Mouse (Mus musculus) gastrocnemius, postnatal 10 days (tissue): ENCODE results near the gene Aqp3. TPM values are rescaled to one million over a fixed set of nuclear protein-coding genes. Genes with fewer than 3 reads are reported as not detected.

Source experiments
- DNase-seq: peaks from one replicate; pipeline ENCODE4 v3.0.0; 2021; ENCODE audit warnings: mixed read lengths
- long read RNA-seq, 2 experiments: library from polyadenylated mRNA; stranded (forward); transcript quantifications; one replicate each; pipeline ENCODE4 v2.0.0; 2021
- total RNA-seq, 2 experiments: library from RNA; stranded (reverse); gene quantifications; 2 replicates each; pipeline ENCODE4 v1.2.3; 2021

Gene Aqp3
- total RNA-seq = not detected
- long read RNA-seq, experiment 1 = 0 reads
- long read RNA-seq, experiment 2, partial matches to known transcripts = 0 of 1 reads
- long read RNA-seq, experiment 2, other reads (novel, unspliced or antisense) = 0 of 1 reads

DNA sequence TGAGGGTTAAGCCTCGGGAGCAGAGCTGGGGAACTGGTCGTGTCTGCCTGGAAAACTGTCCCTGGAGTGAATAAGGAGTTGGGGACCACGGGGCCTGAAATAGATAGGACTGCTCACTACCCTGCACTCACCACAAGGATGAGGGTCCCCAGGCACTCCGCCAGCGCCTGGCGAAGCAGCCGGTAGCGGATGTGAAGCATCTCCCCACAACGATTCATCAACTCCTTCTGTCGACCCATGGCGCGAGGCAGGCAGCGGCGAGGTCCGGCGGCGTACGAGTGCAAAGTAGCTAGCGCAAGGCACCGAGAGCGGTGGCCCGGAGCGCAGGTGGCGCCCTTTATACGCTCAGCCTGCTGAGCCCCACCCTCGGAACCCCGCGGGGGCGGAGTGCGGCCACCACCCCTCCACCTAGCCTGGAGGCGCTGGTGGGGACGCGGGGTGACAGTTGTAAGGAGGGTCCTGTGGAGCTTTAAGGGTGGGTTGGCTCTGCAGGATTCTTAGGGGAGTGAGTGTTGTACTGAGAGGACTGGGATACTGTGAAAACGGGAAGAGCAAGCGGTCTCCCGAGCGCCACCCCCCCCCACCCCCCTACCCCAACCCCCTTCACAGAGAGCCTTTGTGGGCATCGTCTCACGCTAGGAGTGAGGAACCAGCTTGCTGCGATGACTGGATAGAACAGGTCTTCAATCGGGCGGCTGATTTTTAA lies at the start of gene Aqp3:
Gene Aqp3, minus strand, starts transcription at position 313 of the 706 bp plus-strand sequence.
- peak; percentile 34 for DNase-seq

DNA sequence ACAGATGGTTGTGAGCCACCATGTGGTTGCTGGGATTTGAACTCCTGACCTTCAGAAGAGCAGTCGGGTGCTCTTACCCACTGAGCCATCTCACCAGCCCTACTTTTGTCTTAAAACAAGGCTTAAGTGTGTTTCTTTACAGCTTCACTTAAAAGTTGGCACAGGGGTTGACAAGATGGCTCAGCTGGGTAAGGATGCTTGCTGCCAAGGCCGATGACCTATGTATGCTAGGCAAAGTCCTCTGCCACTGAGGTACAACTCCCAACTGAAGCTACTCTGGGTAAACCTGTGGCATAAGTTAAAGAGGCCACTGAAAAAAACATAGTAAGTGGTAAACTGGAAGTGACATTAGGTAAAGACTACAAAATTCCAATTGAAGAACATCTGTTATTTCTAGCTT lies 44.6 kb upstream of the Aqp3 start:
- DNase-seq = no peak

DNA sequence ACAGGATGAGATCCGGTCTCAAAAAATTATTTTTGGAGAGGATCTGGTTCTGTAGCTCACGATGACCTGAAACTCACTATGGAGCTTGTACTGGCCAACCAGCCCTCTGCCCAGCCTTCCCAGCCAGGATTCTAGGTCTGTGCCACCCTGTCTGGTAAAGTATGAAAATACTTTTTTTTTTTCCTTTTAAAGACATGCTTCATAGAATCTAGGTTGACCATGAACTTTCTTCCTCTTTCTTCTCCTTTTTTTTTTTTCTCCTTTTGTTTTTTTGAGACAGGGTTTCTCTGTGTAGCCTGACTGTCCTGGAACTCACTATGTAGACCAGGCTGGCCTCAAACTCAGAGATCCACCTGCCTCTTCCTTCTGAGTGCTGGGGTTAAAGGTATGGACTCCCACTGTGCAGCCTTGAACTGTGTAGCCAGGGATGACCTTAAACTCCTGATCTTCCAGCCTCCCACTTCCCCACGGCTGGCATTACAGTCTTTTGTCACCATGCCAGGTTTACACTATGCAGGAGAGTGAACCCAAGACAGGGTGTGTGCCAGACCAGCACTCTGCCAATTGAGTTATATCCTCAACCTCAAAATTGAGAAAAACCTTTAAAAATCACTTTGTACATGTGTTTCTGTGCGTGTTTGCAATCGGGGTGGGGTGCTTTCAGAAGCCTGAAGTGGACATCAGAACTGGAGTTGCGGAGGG lies 42.3 kb upstream of the Aqp3 start:
- DNase-seq = no peak

DNA sequence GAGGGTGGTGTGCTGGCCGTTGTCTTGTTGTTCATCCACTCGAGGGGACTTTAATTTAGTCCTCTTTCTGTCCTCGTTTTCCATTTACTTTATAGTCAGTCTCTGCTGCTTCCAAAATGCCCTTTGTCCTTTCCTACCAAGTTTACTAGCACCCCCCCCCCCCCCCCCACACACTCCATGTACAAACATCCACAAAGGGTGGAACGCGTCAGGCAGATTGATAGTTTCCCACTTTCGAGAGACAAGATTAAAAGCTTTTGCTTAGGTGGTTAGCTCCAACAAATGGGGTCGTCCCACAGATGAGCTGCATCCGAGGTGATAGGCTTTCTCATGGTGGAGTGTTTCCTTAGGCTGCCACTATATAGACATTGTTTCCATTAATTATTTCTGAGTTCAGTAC lies 38.8 kb upstream of the Aqp3 start:
- DNase-seq = no peak

DNA sequence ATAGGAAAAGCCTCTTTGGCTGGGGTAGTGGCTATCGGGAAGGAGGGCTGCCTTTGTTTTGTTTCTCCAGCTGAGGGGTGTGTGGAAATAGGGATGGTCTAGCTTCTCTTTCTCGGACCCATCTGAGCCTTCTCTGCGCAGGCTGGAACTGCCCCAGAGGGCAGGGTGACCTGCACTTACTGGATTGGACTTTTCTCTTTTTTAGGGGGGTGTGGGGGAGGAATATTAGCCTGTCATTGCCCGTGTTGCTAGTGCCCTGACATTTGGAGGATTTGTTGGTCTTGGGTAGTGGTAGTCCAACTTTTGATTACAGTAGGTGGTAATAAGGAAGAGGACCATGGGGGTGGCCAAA lies 38.4 kb upstream of the Aqp3 start:
- DNase-seq = no peak

DNA sequence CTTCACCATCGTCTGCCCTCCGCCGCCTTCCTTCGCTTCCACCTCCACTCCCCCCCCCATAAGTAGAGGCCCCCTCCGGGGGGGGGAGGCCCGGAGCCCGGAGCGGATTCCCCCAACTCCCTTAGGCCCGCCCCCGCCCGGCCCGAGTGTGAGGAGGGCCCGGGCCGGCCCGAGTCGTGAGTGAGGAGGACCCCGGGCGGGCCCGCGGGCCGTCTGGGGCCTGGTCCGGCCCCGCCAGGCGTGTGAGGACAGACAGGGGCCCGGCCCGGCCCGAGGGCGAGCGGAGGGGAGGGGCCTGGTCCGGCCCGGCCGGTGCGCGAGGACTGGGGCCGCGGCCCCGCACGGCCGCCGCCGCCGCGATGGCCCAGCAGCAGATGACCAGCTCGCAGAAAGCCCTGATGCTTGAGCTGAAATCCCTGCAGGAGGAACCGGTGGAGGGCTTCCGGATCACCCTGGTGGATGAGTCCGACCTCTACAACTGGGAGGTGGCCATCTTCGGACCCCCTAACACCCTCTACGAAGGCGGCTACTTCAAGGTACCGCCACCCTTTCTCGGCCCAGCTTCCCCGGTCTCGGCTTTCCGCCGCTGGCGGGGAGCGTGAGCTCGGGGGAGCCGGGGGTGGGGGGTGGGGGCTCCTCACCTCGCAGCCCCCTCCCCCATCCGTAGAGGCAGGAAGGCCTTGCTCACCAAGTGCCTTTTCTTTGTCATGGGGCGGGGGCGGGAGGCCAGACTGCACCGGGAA lies 37.9 kb upstream of the Aqp3 start, which contains the start of gene Ube2r2:
Gene Ube2r2, plus strand, starts transcription at position 33 of the 743 bp plus-strand sequence.
- DNase-seq = peak; percentile 71

DNA sequence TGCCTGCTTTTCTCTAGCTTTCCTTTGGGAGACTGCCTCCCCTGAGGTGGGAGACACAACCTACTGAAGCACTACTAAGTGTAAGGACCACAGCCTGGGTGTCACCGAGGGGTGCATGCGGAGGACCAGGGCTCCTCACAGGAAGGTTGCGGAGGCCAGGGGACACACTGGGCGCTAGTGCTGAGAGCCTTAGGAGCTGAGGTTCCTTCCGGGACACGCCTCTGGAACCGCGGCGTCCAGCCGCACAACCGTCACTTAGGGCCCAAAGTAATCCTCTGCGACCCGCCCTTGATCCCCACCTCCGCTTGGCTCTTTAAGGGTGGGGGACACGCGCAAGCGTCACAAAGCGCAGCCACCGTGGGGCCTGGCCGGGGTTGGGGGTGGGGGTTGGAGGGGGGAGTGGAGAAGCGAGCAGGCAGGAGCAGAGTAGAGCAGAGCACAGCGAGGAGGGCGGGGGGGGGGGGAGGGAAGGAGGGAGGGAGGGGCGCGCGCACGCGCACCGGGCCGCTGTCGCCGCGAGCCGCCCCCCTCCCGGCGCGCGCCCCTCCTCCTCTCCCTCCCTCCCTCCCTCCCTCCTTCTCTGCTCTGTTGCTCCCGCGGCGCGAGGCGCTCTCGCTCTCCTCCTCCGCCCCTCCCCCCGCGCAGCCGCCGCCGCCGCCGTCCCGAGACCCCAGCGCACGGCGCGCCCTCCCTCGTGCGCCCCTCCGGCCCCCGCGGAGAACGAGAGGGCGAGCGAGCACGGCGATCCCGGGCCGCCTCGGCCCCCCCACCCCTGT lies 37.1 kb upstream of the Aqp3 start:
- DNase-seq = peak; percentile 85

DNA sequence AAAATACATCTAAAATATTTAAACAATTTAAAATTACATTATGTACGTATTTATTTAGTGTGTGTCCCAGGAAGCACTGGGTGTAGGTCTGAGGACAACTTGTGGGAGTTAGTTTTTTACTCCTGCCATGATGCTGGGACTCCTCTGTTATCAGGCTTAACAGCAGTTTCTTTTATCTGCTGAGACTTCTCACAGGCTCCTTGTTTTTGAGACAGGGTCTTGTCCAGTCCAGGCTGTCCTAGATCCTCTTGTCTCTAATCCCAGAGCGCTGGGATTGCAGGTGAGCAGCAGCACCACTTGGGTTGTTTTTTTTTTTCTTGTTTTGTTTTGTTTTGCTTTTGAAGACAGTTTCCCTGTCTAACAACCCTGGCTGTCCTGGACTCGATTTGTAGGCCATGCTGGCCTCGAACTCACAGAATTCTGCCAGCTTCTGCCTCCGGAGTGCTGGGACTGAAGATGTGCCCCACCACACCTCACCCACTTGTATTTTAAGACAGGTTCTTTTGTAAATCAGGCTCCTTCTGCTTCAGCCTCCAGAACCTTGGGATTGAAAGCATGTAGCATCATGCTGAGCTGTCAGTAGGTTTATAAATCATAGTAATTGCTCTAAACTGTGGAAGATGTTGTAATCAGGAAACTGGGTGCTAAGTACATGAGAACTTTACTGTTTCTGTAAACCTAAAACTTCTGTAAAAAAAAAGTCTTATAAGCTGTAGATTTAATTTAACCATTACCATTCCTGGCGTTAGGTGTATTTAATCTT lies 35.7 kb upstream of the Aqp3 start:
- DNase-seq = no peak

DNA sequence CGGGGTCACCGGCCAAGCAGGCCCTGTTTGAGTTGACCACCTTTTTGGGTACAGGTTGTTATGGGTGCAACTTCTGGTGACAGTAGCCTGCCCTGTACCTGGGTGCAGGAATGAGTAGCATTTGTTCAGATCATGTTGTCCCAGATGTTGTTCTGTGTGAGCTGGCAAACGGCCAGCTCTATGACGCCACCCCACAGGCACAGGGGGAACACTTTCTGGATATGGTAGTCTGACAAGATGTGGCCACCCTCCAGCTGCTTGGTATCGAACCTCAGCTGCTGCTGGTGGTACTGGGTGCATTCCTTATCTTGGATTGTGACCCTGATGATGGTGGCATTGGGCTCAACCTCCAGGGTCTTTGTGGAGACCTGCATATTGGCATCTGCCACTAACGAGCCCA lies 34.5 kb upstream of the Aqp3 start:
- DNase-seq = no peak

DNA sequence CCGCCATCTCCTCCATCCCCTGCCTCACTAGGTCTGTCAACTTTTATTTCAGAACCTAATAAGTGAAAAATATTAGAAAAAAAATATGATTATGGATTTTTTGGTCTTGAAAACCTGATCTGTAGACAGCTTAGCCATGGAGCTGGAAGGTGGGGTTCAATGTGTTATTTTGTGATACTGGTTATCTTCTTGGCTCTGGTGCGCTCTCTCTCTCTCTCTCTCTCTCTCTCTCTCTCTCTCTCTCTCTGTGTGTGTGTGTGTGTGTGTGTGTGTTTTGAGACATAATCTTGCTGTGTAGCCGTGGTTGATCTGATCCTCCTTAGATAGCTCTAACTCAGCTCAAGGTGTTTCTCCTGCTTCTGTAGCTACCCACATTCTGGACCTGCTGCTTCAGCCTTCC lies 31.9 kb upstream of the Aqp3 start:
- no peak for DNase-seq

DNA sequence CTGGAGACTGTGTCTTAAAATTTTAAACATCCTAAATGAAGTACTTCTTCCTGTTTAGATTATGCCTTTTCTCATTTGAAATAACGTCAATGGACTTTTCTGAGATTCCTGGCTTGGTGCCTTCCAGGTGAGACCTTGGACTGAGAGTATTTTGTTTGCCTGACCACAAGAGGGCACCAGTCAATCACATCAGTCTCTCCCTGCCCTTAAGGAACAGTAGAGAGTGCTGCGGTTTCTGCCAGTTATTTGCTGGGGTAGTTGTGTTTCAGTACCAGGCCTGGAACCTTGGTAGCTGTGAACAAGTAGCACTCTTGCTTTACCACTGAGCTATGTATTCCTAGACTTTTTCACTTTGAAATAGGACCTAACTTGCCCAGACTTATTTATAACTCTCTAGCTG lies 31.4 kb upstream of the Aqp3 start:
- peak; percentile 44 for DNase-seq

DNA sequence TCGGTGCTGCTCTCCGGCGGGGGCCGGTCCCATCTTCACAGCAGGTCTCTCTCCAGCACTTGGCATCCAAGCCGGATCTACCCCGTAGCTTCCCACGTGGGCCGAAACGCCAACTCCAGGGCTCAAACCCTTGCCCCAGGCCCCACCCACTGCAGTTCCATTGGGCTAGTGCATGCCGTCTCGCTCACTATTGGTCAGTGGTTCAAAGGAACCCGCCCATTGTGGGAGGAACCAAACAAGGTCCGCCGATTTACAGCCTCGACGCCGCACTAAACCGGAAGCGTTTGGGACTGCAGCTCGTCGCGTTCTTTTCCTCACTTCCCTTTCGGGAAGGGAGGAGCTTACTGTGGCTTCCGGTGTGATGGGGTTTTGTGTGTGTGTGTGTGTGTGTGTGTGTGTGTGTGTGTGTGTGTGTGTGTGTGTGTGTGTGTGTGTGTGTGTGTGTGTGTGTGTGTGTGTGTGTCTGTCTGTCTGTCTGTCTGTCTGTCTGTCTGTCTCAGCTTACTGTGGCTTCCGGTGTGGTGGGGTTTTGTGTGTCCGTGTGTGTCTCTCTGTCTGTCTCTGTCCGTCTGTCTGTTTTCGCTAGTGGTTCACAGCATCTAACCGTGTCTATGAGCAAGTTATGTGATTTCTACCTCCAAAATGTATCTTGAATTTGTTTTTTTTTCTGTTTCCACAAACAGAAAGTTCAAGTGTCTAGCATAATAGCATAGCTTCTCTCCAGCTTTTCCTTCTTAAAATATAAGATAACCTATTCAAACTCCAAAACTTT lies 26.4 kb upstream of the Aqp3 start, which contains the start of gene Nol6:
Gene Nol6, minus strand, starts transcription at position 276 of the 772 bp plus-strand sequence.
- peak; percentile 90 for DNase-seq

DNA sequence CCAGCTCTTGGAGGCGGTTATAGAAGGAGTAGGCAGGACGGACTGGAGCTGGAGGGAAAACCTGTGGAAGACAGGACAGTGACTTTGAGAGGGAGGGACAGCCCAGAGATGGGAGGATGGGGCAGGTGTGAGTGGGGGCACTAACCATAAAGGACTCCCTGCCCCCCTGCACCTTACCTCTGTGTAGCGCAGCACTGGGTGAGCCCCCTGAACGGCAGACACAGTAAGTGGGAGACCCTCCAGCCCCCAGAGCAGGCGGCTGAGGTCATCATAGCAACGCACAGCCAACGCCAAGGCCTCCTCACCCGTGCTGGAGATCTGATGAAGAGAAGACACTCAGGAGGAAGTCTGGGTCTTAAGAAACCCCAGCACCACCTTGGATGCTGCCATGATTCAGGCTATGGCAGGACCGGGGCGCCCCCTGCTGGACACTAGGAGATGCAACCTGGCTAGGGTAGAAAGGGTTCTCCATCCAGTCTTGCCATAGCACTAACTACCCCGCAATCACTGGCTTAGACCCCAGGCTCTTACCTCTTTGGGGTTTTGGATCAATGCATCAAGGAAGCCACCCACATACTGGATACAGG lies 20.8 kb upstream of the Aqp3 start:
- DNase-seq = peak; percentile 79

DNA sequence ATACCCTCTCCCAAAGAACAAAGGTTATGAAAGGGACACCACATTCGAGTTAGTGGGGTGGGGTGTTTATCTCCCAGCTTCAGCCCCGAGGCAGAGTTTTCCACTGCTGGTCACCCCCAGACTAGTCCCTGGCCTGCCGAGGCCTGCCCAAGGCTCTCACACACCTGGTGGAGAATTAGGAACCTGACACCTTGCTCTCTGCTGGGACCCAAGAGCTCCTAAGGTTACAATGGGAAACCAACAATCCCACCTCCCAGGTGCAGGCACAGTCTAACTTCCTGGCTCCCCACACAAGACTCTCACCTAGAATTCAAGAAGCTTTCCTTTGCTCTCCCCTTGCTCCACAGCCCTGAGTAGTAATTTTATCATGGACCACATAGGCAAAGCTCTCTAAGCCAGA lies 18.8 kb upstream of the Aqp3 start:
- DNase-seq = no peak

DNA sequence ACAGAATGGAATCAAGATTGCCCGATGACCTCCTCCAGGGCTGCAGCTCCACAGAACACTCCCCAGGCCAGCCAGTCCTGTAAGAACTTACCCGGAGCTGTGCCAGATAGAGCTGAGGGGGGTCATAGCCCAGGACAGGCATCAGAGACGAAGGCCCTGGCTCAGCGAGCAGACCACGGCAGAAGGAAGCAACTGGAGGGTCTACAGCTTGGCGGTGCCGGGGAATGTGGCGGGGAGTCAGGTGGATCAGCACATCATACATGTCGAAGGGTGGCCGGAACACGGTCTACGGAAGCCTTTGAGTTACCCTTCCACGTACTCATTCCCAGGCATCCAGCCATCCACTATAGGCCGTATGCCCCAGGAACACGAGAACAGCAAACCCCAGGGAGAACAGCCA lies 17.8 kb upstream of the Aqp3 start:
- no peak for DNase-seq

DNA sequence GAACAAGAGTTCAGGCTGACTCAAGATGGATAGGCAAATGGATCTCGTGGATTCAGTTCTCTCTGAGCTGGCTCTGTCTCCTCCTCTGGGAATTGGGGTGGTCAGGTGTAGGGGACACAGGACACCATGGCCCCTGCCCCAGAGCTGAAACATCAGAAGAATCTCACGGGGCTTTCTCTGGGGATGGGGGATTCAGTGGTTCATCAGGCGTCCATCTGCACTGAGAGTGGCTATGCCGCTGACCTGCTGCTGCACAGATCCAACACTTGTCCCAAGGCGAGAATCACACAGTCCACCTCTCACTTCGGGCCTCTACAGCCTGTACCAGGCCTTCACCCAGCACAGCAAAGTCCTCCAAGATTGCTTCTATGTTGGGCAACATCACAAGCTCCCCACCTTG lies 17.1 kb upstream of the Aqp3 start:
- DNase-seq = no peak

DNA sequence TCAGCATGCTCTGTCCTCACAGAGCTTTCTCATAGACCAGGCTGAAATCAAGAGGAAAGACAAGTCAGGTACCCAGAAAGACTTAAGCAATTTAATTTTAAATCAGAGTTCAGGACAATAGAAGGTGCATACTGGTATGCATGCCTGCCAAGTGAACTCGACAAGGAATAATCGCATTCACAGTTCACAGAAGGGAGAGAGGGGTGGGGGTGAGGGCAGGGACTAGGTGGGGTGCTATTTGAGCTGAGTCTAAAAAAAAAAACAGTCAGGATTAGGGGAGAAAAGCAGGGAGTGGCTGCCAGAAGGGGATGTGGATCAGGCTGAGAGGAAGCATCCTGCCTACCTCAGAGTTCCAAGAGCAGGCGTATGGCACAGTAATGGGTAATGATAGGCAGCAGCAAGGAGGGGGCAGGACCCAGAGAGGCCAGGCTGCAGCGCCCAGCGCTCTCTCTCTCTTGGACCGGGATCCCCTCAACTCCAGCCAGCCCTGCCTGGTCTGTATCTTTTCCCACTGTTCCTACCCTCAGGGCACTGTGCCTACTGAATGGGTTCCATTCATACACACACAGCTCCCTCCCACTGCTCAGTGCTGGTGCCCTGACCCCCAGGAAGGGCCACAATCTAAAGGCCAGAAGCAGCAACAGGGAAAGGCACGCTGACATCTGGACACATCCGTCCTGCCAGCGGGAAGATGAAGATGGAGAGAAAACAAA lies 16.5 kb upstream of the Aqp3 start:
- DNase-seq = no peak

DNA sequence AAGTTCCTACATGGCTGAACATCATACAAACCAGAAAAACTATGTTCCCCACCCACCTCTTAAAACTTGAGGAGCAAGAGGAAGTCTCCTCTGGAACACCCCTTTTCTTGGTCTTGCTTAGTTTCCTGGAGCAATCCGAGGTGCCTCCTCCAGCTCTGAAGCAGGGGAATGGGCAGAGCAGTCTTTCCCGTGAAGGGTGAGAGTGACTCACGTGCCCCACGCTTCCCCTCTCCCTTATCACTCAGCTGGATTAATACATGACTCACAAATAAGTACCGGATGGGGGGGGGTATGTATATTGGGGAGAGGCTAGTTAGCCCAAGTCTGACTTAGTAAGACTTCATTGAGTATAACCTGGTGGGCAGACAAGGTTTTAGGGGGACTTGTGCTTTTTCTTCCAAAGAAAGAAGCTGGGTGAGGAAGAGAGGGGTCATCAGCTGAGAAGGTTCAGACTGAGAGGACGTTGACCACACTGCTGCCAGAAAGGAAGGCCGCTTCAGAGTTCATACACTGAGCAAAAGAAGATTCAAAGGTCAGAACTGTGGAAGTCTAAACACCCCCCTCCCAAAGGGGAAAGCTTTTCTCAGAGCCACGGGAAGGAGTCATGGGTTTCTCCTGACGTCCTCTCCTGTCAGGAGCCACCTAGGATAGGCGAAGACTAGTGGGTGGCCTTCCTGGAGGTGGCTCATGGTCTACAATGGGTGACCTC lies 10.9 kb upstream of the Aqp3 start:
- no peak for DNase-seq

DNA sequence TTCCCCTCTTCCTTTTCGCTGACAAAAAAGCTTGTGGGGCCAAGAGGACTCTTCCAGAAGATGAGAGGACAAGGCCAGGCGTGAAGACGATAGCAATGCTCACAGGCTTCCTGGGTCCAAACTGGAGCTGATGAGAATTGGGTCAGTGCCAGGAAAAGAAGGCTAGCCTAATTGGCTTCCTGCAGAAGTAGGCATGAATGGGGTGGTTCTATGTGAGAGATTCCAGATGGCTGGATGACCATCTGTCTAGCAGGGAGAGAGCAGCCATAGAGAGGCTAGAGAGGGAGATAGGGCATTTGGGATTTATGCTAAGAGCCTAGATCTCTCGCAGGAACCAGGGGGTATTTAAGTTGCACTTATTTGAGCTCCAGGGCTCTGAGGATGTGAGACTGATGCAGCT lies 9.5 kb upstream of the Aqp3 start:
- DNase-seq = no peak
